Mouse (Mus musculus) frontal cortex, postnatal 36 days (tissue): ENCODE results near the gene Pah.

Source experiments
- DNase-seq, 2 experiments: peaks; one replicate each; pipeline ENCODE4 v3.0.0; 2022; ENCODE audit warnings: low spot score in 2 of 2

Gene Pah

GRCm38 (mm10) chr10:87521646-87522045, at the start of gene Pah:
Gene Pah, plus strand, starts transcription at chr10:87521795.
- DNase-seq: no peak

- DNase-seq: no peak
Observed at GRCm38 (mm10) chr10:87473475-87474131, 48.0 kb upstream of the Pah start.

- DNase-seq: no peak
Observed at GRCm38 (mm10) chr10:87474971-87475370, 46.6 kb upstream of the Pah start.

- no peak for DNase-seq
Observed at GRCm38 (mm10) chr10:87477895-87478294, 43.7 kb upstream of the Pah start.

GRCm38 (mm10) chr10:87484831-87485720, 36.5 kb upstream of the Pah start:
- peak in 1 of 2 experiments; percentile 44 for DNase-seq

- peak; percentile 42 to 60 for DNase-seq
Observed at GRCm38 (mm10) chr10:87485721-87486620, 35.6 kb upstream of the Pah start.

- DNase-seq: peak in 1 of 2 experiments; percentile 31
Observed at GRCm38 (mm10) chr10:87488429-87489145, 33.0 kb upstream of the Pah start.

- DNase-seq: peak; percentile 38 to 63
Observed at GRCm38 (mm10) chr10:87489246-87490009, 32.2 kb upstream of the Pah start.

- DNase-seq: no peak
Observed at GRCm38 (mm10) chr10:87490328-87490727, 31.3 kb upstream of the Pah start.

GRCm38 (mm10) chr10:87491485-87492040, 30.0 kb upstream of the Pah start:
- no peak for DNase-seq

- DNase-seq: peak in 1 of 2 experiments; percentile 26
Observed at GRCm38 (mm10) chr10:87492332-87492660, 29.3 kb upstream of the Pah start.

GRCm38 (mm10) chr10:87492661-87493551, 28.7 kb upstream of the Pah start:
- peak; percentile 71 to 74 for DNase-seq

- no peak for DNase-seq
Observed at GRCm38 (mm10) chr10:87493576-87493975, 28.0 kb upstream of the Pah start, which contains the start of gene Ascl1. Gene Ascl1, minus strand, starts transcription at chr10:87493660.

GRCm38 (mm10) chr10:87494176-87494575, 27.4 kb upstream of the Pah start:
- no peak for DNase-seq

GRCm38 (mm10) chr10:87494596-87494995, 27.0 kb upstream of the Pah start:
- peak; percentile 43 to 46 for DNase-seq

- DNase-seq: no peak
Observed at GRCm38 (mm10) chr10:87497056-87497455, 24.5 kb upstream of the Pah start.

- DNase-seq: no peak
Observed at GRCm38 (mm10) chr10:87500926-87501658, 20.5 kb upstream of the Pah start.

GRCm38 (mm10) chr10:87501659-87502042, 19.9 kb upstream of the Pah start:
- no peak for DNase-seq
